Mouse (Mus musculus): ENCODE measurements around the gene Ppp1r1a.

Gene Ppp1r1a

GRCm38 (mm10) chr15:103514914-103515313 is 22.9 kb downstream of the Ppp1r1a start:
- CTCF ChIA-PET: no interaction called here

DNA sequence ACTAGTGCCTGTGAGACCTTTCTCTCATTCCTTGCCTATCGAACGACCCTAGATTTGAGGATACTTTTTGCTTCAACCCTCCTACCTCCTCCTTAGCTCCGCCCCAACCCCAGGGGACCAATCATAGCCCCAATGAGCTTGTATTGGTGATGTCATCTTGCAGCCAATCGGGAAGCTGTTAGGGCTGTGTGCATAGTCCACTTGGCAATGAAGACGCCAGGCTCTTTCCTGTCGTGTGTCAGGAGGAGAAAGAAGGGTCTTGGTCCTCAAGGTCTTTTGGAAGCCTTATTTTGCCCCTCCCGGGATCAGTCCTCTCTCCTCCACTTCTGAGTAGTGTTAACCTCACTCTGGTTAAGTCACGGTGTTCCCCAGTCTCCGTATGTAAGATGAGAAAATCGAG is 23.7 kb downstream of the Ppp1r1a start:
- CTCF ChIA-PET: no interaction called here

DNA sequence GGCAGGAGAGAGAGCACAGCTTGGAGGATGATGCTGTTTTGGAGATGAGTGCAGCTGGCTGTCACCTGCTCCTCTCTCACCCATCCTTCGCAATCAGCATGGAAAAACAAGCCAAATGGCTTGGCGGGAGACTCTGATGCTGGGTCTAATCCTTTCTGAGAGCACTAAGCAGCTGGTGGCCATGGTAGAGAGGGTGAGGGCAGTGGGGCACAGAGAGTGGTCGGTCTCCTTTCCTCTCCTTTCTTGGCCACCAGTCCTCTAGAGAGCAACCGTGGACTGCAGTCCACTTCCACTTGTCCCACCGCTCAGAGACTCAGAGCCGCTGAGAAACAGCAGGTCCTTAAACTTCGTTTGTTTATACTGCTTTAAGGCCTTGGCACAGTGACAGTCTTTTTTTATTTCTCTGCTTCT is 24.2 kb downstream of the Ppp1r1a start:
- CTCF ChIA-PET: no interaction called here

DNA sequence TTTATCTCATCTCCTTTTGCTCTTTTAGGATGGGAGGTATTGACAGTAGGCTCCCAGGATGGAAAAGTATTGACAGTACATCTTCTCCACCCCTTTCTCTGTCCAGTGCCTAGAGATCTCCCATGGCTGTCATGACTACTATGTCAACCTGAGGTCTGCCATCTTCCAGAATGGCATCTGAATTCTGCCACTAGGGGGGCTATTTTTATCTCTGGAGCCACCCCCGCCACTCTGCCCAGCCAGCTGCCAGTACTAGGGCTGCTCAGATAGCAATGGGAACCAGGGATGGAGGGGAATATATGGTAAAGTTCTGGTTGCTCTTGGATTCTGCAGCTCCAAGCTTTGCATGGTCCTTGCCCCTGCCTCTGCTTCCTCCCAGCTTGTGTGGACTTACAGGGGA is 26.2 kb downstream of the Ppp1r1a start:
- CTCF ChIA-PET: no interaction called here

- CTCF ChIA-PET: no interaction called here
Observed at GRCm38 (mm10) chr15:103509317-103509716, 28.5 kb downstream of the Ppp1r1a start.

GRCm38 (mm10) chr15:103503660-103504059 is 34.1 kb downstream of the Ppp1r1a start:
- CTCF ChIA-PET: no interaction called here

DNA sequence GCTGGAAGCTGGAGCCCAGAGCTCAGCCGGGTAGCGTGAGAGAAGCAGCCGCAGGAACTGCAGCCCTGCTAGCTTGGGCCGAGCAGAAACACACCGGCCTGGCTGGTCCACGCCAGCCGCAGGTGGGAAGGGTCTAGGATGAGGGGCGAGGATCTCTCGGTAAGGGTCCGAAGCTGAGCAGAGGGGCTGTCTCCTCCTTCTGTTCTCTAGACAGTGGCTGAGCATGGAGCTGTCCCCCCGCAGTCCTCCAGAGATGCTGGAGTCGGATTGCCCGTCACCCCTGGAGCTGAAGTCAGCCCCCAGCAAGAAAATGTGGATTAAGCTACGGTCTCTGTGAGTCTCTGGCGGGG is 34.6 kb downstream of the Ppp1r1a start:
- CTCF ChIA-PET: interaction anchor here (0.5 kb wide), 1 partner anchor 15 kb away, joined by 9 read pairs; no protein-coding TSS in a partner anchor

- CTCF ChIA-PET: interaction anchor here (0.5 to 0.6 kb wide), 2 partner anchors 15 to 370 kb away, joined by 5 to 9 read pairs; no protein-coding TSS in a partner anchor
Observed at GRCm38 (mm10) chr15:103502435-103503250, 35.2 kb downstream of the Ppp1r1a start, which contains the start of gene Pde1b. TSS of gene Pde1b (plus strand) at chr15:103503034.

GRCm38 (mm10) chr15:103501186-103501585 is 36.6 kb downstream of the Ppp1r1a start:
- CTCF ChIA-PET: interaction anchor here (0.6 kb wide), 1 partner anchor 1097 kb away, joined by 3 read pairs; no protein-coding TSS in a partner anchor

- CTCF ChIA-PET: interaction anchor here (0.6 kb wide), 1 partner anchor 1097 kb away, joined by 3 read pairs; no protein-coding TSS in a partner anchor
Observed at GRCm38 (mm10) chr15:103500723-103501122, 37.1 kb downstream of the Ppp1r1a start.

DNA sequence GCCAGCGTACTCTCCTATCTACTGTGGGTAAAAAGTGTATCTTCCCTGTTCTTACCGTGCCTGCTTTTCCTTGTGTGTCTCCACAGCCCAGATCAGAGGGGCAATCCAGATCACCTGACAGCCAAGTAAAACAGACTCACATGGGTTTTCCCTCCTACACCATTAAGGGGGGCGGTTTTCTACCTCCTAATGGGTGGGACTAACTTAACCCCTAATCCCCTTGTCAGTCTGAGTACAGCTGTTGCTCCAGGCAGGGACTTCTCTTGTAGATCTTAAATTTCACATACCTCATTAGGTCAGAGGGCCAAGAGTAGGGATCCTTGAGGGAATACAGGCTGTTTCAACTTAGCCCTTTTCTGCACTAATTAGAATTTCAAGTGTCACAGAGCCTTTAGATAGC is 39.6 kb downstream of the Ppp1r1a start:
- CTCF ChIA-PET: no interaction called here

- CTCF ChIA-PET: no interaction called here
Observed at GRCm38 (mm10) chr15:103496204-103497140, 41.3 kb downstream of the Ppp1r1a start.

GRCm38 (mm10) chr15:103488336-103488735 is 49.5 kb downstream of the Ppp1r1a start:
- CTCF ChIA-PET: interaction anchor here (0.6 kb wide), 1 partner anchor 14 kb away, joined by 9 read pairs; the partner anchor contains the start of gene Pde1b

DNA sequence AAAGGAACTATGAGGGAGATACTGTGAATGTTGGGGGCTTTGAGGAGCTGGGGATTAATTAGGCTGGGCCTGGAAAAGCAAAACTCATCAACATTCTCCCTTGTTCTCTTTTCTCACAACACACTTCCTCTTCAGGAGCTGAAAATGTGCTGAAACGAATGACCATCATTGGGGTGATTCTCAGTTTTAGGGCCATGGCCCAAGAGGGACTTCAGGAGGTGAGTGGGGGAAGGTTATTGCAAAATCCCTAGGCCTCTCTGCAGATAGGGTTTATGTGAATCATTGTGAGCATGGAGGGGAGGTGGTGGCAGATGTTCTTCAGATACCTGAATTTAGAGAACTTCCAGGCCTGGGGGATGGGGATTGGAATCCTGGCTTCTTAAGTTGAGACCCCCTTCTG is 51.1 kb downstream of the Ppp1r1a start:
- CTCF ChIA-PET: no interaction called here

GRCm38 (mm10) chr15:103485106-103485505 is 52.7 kb downstream of the Ppp1r1a start:
- CTCF ChIA-PET: no interaction called here

- CTCF ChIA-PET: no interaction called here
Observed at GRCm38 (mm10) chr15:103484490-103484889, 53.3 kb downstream of the Ppp1r1a start.

DNA sequence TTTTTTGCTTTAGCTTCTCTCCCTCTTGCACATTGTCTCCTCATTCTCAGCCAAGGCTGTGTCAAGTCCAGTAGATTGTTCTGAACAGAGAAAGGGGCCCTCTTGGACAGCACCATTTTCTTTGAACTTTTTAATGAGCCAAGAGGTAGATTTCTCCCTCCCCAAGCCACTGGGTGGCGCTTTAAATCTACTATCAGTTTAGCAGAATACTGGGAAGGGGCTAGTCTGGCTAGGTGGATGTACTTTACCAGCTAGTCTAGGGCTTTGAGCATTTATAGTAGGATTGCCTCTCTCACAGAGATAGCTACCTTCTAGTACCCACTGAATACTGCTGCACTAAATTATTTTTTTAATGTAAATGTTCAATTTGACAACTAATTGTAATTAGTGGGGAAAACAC is 55.3 kb downstream of the Ppp1r1a start:
- CTCF ChIA-PET: no interaction called here
